Mouse (Mus musculus) olfactory bulb, adult 2 months (tissue): ENCODE results near the gene D11Wsu47e. TPM values are rescaled to one million over a fixed set of nuclear protein-coding genes. Genes with fewer than 3 reads are reported as not detected.
A peak's percentile ranks its signal among the peaks of the same experiment; 100 is the strongest.

Experiments used
- H3K27ac ChIP-seq: fragments of 200-500 bp; 2 replicates; pipeline ENCODE4 v1.5.1; 2012; ENCODE audit warnings: low read depth, low read length; ENCODE audit not compliant: insufficient read depth
- H3K4me1 ChIP-seq: fragments of 200-500 bp; 2 replicates; pipeline ENCODE4 v1.6.1; 2012; ENCODE audit warnings: low read length; ENCODE audit not compliant: control insufficient read depth, insufficient read depth
- H3K4me3 ChIP-seq: fragments of 200-500 bp; 2 replicates; pipeline ENCODE4 v1.5.1; 2012; ENCODE audit warnings: mild to moderate bottlenecking, low read depth, low read length, moderate library complexity; ENCODE audit not compliant: insufficient read depth
- CTCF ChIP-seq: fragments of 200-500 bp; IDR thresholded peaks from 2 replicates; pipeline ENCODE4 v1.5.1; 2012; ENCODE audit warnings: low read depth, mild to moderate bottlenecking, low read length, moderate library complexity; ENCODE audit not compliant: insufficient read depth
- POLR2A ChIP-seq: fragments of 200-500 bp; IDR thresholded peaks from 2 replicates; pipeline ENCODE4 v1.6.1; 2012; ENCODE audit warnings: mild to moderate bottlenecking, low read depth, low read length, moderate library complexity; ENCODE audit not compliant: insufficient read depth
- WGBS: fragments of 180-500 bp; shearing (Covaris S2); methylation state at CpG from one replicate; pipeline ENCODE4 v1.1.7; 2018; 5-methylcytosine and 5-hydroxymethylcytosine counted together
- polyA plus RNA-seq: library from polyadenylated mRNA; stranded (reverse); fragments of >200 nt; gene quantifications from 2 replicates; pipeline ENCODE4 v1.2.4, GENCODE M21; 2012; ENCODE audit warnings: low replicate concordance; ENCODE audit not compliant: missing spikeins, insufficient read depth, insufficient read length

The D11Wsu47e gene
- polyA plus RNA-seq, 1 experiment, result not detected

DNA sequence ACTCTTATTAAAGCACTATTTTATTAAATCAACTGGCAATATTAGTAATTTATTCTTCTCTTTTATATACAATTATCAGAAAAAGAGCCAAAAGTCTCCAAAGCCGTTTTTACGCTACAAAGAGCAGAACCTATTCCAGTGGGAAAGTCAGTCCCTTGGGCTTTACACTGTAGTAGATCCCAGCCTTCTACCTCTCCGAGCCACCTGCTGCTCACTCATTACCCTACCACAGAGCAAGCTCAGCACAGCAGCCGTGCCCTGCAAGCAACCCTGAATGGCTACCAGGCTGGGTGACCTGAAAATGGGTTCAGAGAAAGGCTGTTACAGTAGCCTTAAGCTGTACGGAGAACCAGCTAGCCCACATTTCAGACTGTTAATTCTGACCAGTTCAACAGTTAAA lies 9.6 kb upstream of the D11Wsu47e start:
- no peak overlapping the region for H3K27ac ChIP-seq
- 84% methylated on average over 5 of the region's 5 CpGs for WGBS
- H3K4me3 ChIP-seq, result no peak overlapping the region
- TF ChIP-seq CTCF, result no peak
- no peak for TF ChIP-seq POLR2A
- peaks cover 5% of the 10 kb centered on the region; the same call in 1 of the 2 replicates for H3K4me1 ChIP-seq

DNA sequence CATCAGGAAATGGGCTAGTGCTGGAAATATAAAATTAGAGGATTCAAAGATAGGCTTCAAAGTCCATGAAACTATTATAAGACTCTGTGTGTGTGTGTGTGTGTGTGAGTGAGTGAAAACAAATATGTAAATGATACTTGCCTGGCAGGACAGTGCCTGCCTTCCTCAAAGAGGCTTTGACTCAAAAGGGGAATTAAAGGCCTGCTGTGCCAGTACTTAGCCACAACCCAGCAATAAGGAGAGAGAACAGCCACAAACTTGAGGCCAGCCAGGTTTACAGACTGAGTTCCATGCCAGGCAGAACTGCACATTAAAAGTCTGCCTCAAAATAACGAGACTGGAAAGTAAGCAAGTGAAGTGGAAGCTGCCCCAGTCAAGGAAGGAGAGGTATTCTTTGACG lies 7.4 kb upstream of the D11Wsu47e start:
- WGBS, result 27% methylated on average over 2 of the region's 2 CpGs
- Histone ChIP-seq H3K4me3 (no peak overlapping the region), H3K27ac (no peak overlapping the region), H3K4me1 (peaks cover 5% of the 10 kb centered on the region; the same call in 1 of the 2 replicates)
- TF ChIP-seq CTCF (no peak), POLR2A (no peak)

- H3K27ac ChIP-seq, result no peak overlapping the region
- no peak overlapping the region for H3K4me3 ChIP-seq
- TF ChIP-seq CTCF (no peak), POLR2A (no peak)
- 96% methylated on average over 2 of the region's 2 CpGs for WGBS
- H3K4me1 ChIP-seq, result peaks cover 5% of the 10 kb centered on the region; the same call in 1 of the 2 replicates
Measured at GRCm38 (mm10) chr11:113677378-113677777, 6.8 kb upstream of the D11Wsu47e start.

GRCm38 (mm10) chr11:113678373-113678772 lies 5.8 kb upstream of the D11Wsu47e start:
- no peak for TF ChIP-seq CTCF
- no peak for TF ChIP-seq POLR2A
- Histone ChIP-seq H3K27ac (no peak overlapping the region), H3K4me3 (no peak overlapping the region), H3K4me1 (peaks cover 7% of the 10 kb centered on the region)
- 86% methylated on average over 8 of the region's 8 CpGs for WGBS

DNA sequence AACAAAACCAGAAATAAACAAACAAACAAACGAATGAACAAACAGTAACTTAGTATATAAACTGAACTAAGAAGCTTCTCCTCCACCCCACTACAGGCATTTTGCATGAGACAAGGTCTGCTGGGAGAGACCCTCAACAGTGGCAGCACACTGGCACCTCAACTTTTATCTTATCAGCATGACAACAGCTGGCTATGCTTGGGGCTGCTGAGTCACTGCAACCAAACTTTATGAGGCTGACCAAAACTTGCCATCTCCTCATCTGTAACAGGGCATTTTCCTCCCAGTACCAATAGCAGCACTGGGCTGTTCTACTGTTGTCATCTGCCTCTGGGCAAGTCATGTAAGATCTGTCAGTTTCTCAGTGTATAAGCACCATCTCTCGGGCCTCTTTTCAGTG lies 3.3 kb upstream of the D11Wsu47e start:
- Histone ChIP-seq H3K4me1 (peaks cover 10% of the 10 kb centered on the region), H3K4me3 (no peak overlapping the region), H3K27ac (no peak overlapping the region)
- WGBS, result 88% methylated on average over 2 of the region's 2 CpGs
- TF ChIP-seq POLR2A (no peak), CTCF (no peak)

- no peak for TF ChIP-seq POLR2A
- no peak for TF ChIP-seq CTCF
- H3K27ac ChIP-seq, result no peak overlapping the region
- H3K4me1 ChIP-seq, result peaks cover 10% of the 10 kb centered on the region
- H3K4me3 ChIP-seq, result no peak overlapping the region
Measured at GRCm38 (mm10) chr11:113681979-113682378, 2.2 kb upstream of the D11Wsu47e start.

GRCm38 (mm10) chr11:113682897-113683626 lies 1.1 kb upstream of the D11Wsu47e start:
- under 1% methylated on average over 38 of the region's 38 CpGs for WGBS
- peak overlapping the region; percentile 20 for H3K27ac ChIP-seq
- peaks cover 8% of the 10 kb centered on the region for H3K4me1 ChIP-seq
- peak overlapping the region; percentile 92 for H3K4me3 ChIP-seq
- TF ChIP-seq POLR2A (no peak), CTCF (no peak)

GRCm38 (mm10) chr11:113683627-113683956 lies 620 bp upstream of the D11Wsu47e start:
- H3K27ac ChIP-seq, result peak overlapping the region; percentile 10
- WGBS, result under 1% methylated on average over 38 of the region's 38 CpGs
- TF ChIP-seq CTCF (no peak), POLR2A (no peak)
- peak overlapping the region; percentile 92 for H3K4me3 ChIP-seq
- H3K4me1 ChIP-seq, result peaks cover 5% of the 10 kb centered on the region

DNA sequence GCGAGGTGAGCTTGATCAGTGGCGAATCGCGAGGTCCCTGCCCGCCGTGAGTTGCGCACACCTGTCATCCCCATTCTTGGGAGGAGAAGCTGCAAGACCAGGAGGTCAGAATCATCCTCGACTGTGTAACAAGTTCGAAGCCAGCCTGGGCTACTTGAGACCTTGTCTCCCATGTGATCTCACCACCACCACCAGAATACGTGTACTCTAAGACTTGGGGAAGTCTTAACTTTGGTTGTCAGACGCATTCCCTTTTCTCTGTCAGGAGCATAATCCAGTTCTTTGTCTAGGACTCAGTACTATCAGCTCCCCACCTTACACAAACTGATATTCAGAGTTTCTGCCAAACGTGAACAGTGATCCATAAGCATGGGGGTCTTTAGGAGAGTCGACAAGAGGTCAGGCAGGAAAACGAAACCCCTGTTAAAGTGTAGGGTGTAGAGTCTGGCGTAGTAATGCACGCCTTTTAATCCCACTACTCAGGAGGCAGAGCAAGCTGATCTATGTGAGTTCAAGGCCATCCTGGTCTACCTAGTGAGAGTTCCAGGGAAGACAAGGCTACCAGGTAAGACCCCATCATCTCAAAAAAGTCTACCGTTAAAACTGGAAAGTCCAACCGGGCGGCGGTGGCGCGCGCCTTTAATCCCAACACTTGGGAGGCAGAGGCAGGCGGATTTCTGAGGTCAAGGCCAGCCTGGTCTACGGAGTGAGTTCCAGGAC lies 655 bp downstream of the D11Wsu47e start:
- Histone ChIP-seq H3K4me3 (peak overlapping the region; percentile 92), H3K27ac (0 out of 2 replicates have a peak overlapping the region, but pooled peaks have one; percentile 14), H3K4me1 (peaks cover 5% of the 10 kb centered on the region)
- WGBS, result 43% methylated on average over 25 of the region's 25 CpGs
- TF ChIP-seq POLR2A, result no peak
- TF ChIP-seq CTCF, result no peak

- 51% methylated on average over 2 of the region's 2 CpGs for WGBS
- TF ChIP-seq POLR2A (no peak), CTCF (no peak)
- Histone ChIP-seq H3K27ac (no peak overlapping the region), H3K4me1 (peaks cover 10% of the 10 kb centered on the region), H3K4me3 (no peak overlapping the region)
Measured at GRCm38 (mm10) chr11:113687031-113687430, 2.8 kb downstream of the D11Wsu47e start.
